Mouse (Mus musculus): ENCODE measurements around the gene 2700081O15Rik. TPM values are rescaled to one million over a fixed set of nuclear protein-coding genes. Genes with fewer than 3 reads are reported as not detected.
"Not testable (repeated sequence)": the region's sequence is repeated elsewhere in the genome, so short reads cannot be mapped to it uniquely, and the experiment has no call there.

The 2700081O15Rik gene
- total RNA-seq (2012; rRNA removed): 10.7 and 14.1 TPM in 2 replicates
- 10 to 100 TPM in 1 of 2 experiments, not detected in 1; 18.0 TPM for polyA plus RNA-seq (2012; ENCODE audit: insufficient read depth in 1 of 2, insufficient read length in 2 of 2, low read depth in 1 of 2, low replicate concordance in 2 of 2, missing spikeins in 1 of 2)

DNA sequence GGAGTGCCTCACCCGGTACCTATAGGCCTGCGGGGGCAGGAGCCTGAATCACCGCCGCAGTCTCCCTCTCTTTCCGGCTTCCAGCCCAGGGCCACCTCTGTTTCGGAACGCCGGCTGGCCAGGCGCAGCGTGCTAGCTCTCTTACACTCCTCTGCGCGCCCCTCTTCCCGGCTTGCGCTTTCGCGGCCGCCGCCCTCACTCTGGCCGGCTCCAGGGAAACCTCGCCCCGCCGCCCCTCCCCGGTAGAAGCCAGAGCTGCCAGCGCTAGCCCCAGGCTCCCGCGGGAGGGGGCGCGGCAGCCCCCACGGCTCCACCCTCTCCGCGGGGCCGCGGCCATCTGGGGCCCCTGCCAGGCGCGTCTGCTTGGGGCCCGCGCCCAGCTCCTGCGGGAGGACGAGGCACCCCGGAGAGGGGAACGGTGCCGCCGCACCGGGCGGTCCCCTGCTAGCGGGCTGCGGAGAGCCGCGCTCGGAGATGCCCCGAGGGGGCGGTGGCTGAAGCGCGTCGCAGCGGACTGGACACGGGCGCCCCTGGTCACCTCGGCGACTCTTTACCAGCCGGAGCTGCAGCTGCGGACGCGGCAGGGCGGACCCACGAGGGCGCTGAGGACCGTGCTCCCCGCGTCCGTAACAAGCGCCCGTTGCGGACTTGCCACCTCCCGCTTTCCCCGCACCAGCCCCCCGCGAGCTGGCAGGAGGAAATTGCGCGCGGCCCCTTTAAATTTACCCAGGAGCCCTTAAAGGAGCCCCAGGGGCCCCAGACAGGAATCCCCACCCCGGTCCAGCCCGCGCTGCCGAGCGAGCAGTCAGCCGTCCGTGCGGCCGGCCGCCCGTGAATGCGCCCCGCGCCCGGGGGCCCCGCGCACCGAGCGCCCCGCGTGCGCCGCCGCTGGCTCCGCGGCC is at the start of gene 2700081O15Rik:
Gene 2700081O15Rik, plus strand, starts transcription at position 792 of the 902 bp plus-strand sequence.
- DNase-seq (ENCODE audit: low read depth, low spot score): peak; percentile 80
- Histone ChIP-seq H3K27me3 (ENCODE audit: control insufficient read depth in 1 of 2, insufficient read depth in 2 of 2, low read length in 2 of 2) (peaks cover 0 to 2% of the 10 kb centered on the region in 2 experiments; a peak in 2 of 4 replicates), H3K9ac (ENCODE audit: control insufficient read depth, low read depth, low read length, poor library complexity, severe bottlenecking) (peak within 1 kb of the TSS; percentile 86), H3K4me1 (ENCODE audit: control insufficient read depth in 1 of 2, insufficient read depth in 2 of 2, low read length in 2 of 2) (peaks cover 4 to 21% of the 10 kb centered on the region in 2 experiments), H3K27ac (ENCODE audit: control insufficient read depth, low read depth, low read length) (peak within 1 kb of the TSS; percentile 26), H3K79me2 (ENCODE audit: control insufficient read depth, insufficient read depth, low read length, poor library complexity) (peaks cover 19% of the 10 kb centered on the region), H3K4me3 (ENCODE audit: control insufficient read depth in 1 of 2, insufficient read depth in 1 of 2, low read depth in 2 of 2, low read length in 2 of 2) (peak within 1 kb of the TSS; percentile 88 to 96), H3K9me3 (replicated peaks; ENCODE audit: insufficient read depth, low read length) (no peaks in the 10 kb centered on the region), H3K36me3 (ENCODE audit: control insufficient read depth in 1 of 2, insufficient read depth in 2 of 2, low read length in 2 of 2) (peaks cover 0 to 17% of the 10 kb centered on the region in 2 experiments; a peak in 2 of 4 replicates)
- TF ChIP-seq CHD1 (IDR thresholded peaks at IDR 0.05; ENCODE audit: low read depth, low read length) (0 out of 2 replicates have a peak, but pooled peaks have one; percentile 50), NELFE (IDR thresholded peaks at IDR 0.05; ENCODE audit: low read depth, low read length) (peak; percentile 40; the same call in 1 of the 2 replicates), HCFC1 (IDR thresholded peaks at IDR 0.05; ENCODE audit: low read depth, low read length) (peak; percentile 78), MYC (IDR thresholded peaks at IDR 0.05; ENCODE audit: low read depth, low read length) (no peak), SIN3A (IDR thresholded peaks at IDR 0.05; ENCODE audit: low read length) (peak; percentile 81), ZMIZ1 (IDR thresholded peaks at IDR 0.05; ENCODE audit: low read depth, low read length) (0 out of 2 replicates have a peak, but pooled peaks have one; percentile 20), CTCF (IDR thresholded peaks at IDR 0.05 in 2 of 3, conservative IDR thresholded peaks at IDR 0.05 in 1 of 3; ENCODE audit: control insufficient read depth in 1 of 3, insufficient read depth in 1 of 3, low read depth in 2 of 3, low read length in 3 of 3, poor library complexity in 1 of 3, severe bottlenecking in 1 of 3) (0 out of 6 replicates have a peak, but pooled peaks of 1 of the 3 experiments have one; percentile 2), POLR2A (IDR thresholded peaks at IDR 0.05; ENCODE audit: control insufficient read depth in 1 of 2, insufficient read depth in 1 of 2, low read depth in 1 of 2, low read length in 2 of 2, poor library complexity in 1 of 2) (peak; percentile 14 to 52; a peak in 1 of 4 replicates), SMC3 (IDR thresholded peaks at IDR 0.05; ENCODE audit: low read depth, low read length) (no peak), MXI1 (IDR thresholded peaks at IDR 0.05; ENCODE audit: low read depth, low read length) (peak; percentile 27; the same call in 1 of the 2 replicates)

DNA sequence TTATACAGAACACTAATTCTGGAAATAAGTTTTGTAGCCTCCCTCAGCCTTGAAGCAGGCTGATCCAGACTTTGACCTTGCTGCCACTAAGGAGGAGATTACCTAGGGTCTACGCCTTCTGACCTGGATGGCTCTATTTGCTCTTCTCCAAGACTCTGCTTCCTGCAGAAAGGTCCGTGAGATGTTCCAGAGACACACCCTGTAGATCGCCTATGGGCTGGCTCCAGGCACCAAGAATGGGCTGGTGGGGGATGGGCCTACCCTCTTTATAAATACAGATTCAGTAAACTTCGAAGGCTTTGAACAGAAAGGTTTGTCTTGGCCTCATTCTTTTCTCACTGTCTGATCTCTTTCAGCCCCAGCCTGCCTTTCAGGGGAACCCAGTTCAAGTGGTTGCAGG is 48.0 kb upstream of the 2700081O15Rik start:
- H3K36me3 ChIP-seq (ENCODE audit: control insufficient read depth in 1 of 2, insufficient read depth in 2 of 2, low read length in 2 of 2); H3K4me1 ChIP-seq (ENCODE audit: control insufficient read depth in 1 of 2, insufficient read depth in 2 of 2, low read length in 2 of 2); H3K79me2 ChIP-seq (ENCODE audit: control insufficient read depth, insufficient read depth, low read length, poor library complexity); H3K9ac ChIP-seq (ENCODE audit: control insufficient read depth, low read depth, low read length, poor library complexity, severe bottlenecking); DNase-seq (ENCODE audit: low read depth, low spot score); H3K27ac ChIP-seq (ENCODE audit: control insufficient read depth, low read depth, low read length); H3K4me3 ChIP-seq (ENCODE audit: control insufficient read depth in 1 of 2, insufficient read depth in 1 of 2, low read depth in 2 of 2, low read length in 2 of 2); H3K27me3 ChIP-seq (ENCODE audit: control insufficient read depth in 1 of 2, insufficient read depth in 2 of 2, low read length in 2 of 2); H3K9me3 ChIP-seq (replicated peaks; ENCODE audit: insufficient read depth, low read length): not testable (repeated sequence)

DNA sequence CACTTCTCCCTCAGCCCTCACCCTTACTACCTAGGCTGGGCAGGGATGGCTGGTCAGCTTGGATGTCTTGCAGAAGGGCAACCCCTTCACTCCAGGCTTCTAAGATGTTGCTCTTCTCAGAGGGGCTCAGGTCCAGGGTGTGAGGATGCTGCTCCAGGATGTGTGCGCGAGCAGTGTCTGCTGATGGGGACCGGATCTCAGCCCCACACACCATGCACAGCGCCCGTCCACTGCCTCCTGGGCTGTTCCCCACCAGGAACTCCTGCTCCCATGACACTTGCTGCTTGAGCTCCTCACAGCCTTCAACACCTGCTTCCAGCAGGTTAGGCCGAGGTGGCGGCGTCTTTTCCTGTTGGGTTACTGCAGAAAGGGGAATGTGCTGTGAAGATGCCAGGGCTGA is 42.9 kb upstream of the 2700081O15Rik start:
- TF ChIP-seq MYC (IDR thresholded peaks at IDR 0.05; ENCODE audit: low read depth, low read length) (no peak), TBP (IDR thresholded peaks at IDR 0.05; ENCODE audit: low read depth, low read length) (no peak), POLR2A (IDR thresholded peaks at IDR 0.05; ENCODE audit: control insufficient read depth in 1 of 2, insufficient read depth in 1 of 2, low read depth in 1 of 2, low read length in 2 of 2, poor library complexity in 1 of 2) (no peak), BHLHE40 (IDR thresholded peaks at IDR 0.05; ENCODE audit: borderline replicate concordance, low read depth, low read length) (no peak), GATA1 (IDR thresholded peaks at IDR 0.05; ENCODE audit: low read depth, low read length) (no peak), NELFE (IDR thresholded peaks at IDR 0.05; ENCODE audit: low read depth, low read length) (no peak), SMC3 (IDR thresholded peaks at IDR 0.05; ENCODE audit: low read depth, low read length) (no peak), MAFK (IDR thresholded peaks at IDR 0.05; ENCODE audit: borderline replicate concordance, low read depth, low read length) (no peak), JUND (IDR thresholded peaks at IDR 0.05; ENCODE audit: low read depth, low read length) (no peak), HCFC1 (IDR thresholded peaks at IDR 0.05; ENCODE audit: low read depth, low read length) (no peak), CHD1 (IDR thresholded peaks at IDR 0.05; ENCODE audit: low read depth, low read length) (no peak), NRF1 (IDR thresholded peaks at IDR 0.05; ENCODE audit: insufficient read depth, low read depth, low read length, poor library complexity, severe bottlenecking) (no peak), MYB (IDR thresholded peaks at IDR 0.05; ENCODE audit: low read depth, low read length) (no peak)
- Histone ChIP-seq H3K27me3 (ENCODE audit: control insufficient read depth in 1 of 2, insufficient read depth in 2 of 2, low read length in 2 of 2) (no peaks in the 10 kb centered on the region), H3K27ac (ENCODE audit: control insufficient read depth, low read depth, low read length) (no peak overlapping the region), H3K4me3 (ENCODE audit: control insufficient read depth in 1 of 2, insufficient read depth in 1 of 2, low read depth in 2 of 2, low read length in 2 of 2) (no peak overlapping the region), H3K9ac (ENCODE audit: control insufficient read depth, low read depth, low read length, poor library complexity, severe bottlenecking) (no peak overlapping the region), H3K4me1 (ENCODE audit: control insufficient read depth in 1 of 2, insufficient read depth in 2 of 2, low read length in 2 of 2) (peaks cover 10 to 12% of the 10 kb centered on the region in 2 experiments; a peak in 2 of 4 replicates), H3K9me3 (replicated peaks; ENCODE audit: insufficient read depth, low read length) (no peaks in the 10 kb centered on the region), H3K79me2 (ENCODE audit: control insufficient read depth, insufficient read depth, low read length, poor library complexity) (peaks cover 1% of the 10 kb centered on the region; the same call in 1 of the 2 replicates), H3K36me3 (ENCODE audit: control insufficient read depth in 1 of 2, insufficient read depth in 2 of 2, low read length in 2 of 2) (peaks cover 5 to 16% of the 10 kb centered on the region in 2 experiments)
- no peak for DNase-seq (ENCODE audit: low read depth, low spot score)
